Mouse (Mus musculus) limb, embryonic 14.5 days (tissue): ENCODE results near the gene Tbc1d10a. TPM values are rescaled to one million over a fixed set of nuclear protein-coding genes. Genes with fewer than 3 reads are reported as not detected.
A peak's percentile ranks its signal among the peaks of the same experiment; 100 is the strongest.

Experiments
- ATAC-seq: fragments of 200-750 bp; cut with Nextera tagmentation; 2 replicates; pipeline ENCODE4 v1.8.0; 2017; ENCODE audit warnings: low read depth, moderate number of reproducible peaks, moderate TSS enrichment; ENCODE audit not compliant: low FRiP score
- DNase-seq: peaks from one replicate; pipeline ENCODE4 v3.0.0-alpha.2; 2015; ENCODE audit warnings: low spot score
- H3K27ac ChIP-seq: fragments of 300-500 bp; sonication (generic); replicated peaks from 2 replicates; pipeline ENCODE4 v1.5.1; 2014; ENCODE audit warnings: low read depth, mild to moderate bottlenecking, low read length, moderate library complexity, mixed read lengths
- H3K27me3 ChIP-seq: fragments of 300-500 bp; sonication (generic); 2 replicates; pipeline ENCODE4 v1.6.1; 2014; ENCODE audit warnings: low read length, mixed read lengths; ENCODE audit not compliant: control insufficient read depth, insufficient read depth
- H3K36me3 ChIP-seq: fragments of 300-500 bp; sonication (generic); 2 replicates; pipeline ENCODE4 v1.6.1; 2014; ENCODE audit warnings: mild to moderate bottlenecking, low read length, moderate library complexity, mixed read lengths; ENCODE audit not compliant: control insufficient read depth, insufficient read depth
- H3K4me1 ChIP-seq: fragments of 300-500 bp; sonication (generic); 2 replicates; pipeline ENCODE4 v1.6.1; 2014; ENCODE audit warnings: antibody characterized with exemption, low read length, mixed read lengths; ENCODE audit not compliant: control insufficient read depth, insufficient read depth
- H3K4me2 ChIP-seq: fragments of 300-500 bp; sonication (generic); replicated peaks from 2 replicates; pipeline ENCODE4 v1.6.1; 2014; ENCODE audit warnings: low read depth, mild to moderate bottlenecking, low read length, moderate library complexity; ENCODE audit not compliant: severe bottlenecking
- H3K4me3 ChIP-seq: fragments of 300-500 bp; sonication (generic); replicated peaks from 2 replicates; pipeline ENCODE4 v1.5.1; 2014; ENCODE audit warnings: low read length
- H3K9ac ChIP-seq: fragments of 300-500 bp; sonication (generic); 2 replicates; pipeline ENCODE4 v1.6.1; 2014; ENCODE audit warnings: mild to moderate bottlenecking, low read depth, low read length, moderate library complexity; ENCODE audit not compliant: severe bottlenecking
- H3K9me3 ChIP-seq: fragments of 300-500 bp; sonication (generic); 2 replicates; pipeline ENCODE4 v1.6.1; 2016; ENCODE audit warnings: low read length; ENCODE audit not compliant: control insufficient read depth
- POLR2A ChIP-seq: fragments of 200-500 bp; IDR thresholded peaks from 2 replicates; pipeline ENCODE4 v1.8.0; 2012; ENCODE audit warnings: inconsistent platforms, mild to moderate bottlenecking, moderate library complexity, borderline replicate concordance; ENCODE audit not compliant: insufficient read depth, insufficient read length; ENCODE audit errors: extremely low read depth
- WGBS: fragments of 180-500 bp; shearing (Covaris S2); extraction: QIAGEN DNeasy Blood & Tissue Kit; methylation state at CpG from one replicate; pipeline ENCODE4 v1.1.7; 2014; 5-methylcytosine and 5-hydroxymethylcytosine counted together
- polyA plus RNA-seq, 2 experiments: library from polyadenylated mRNA; depleted of rRNA in 1 of 2; stranded (reverse) in 1 of 2; unstranded in 1 of 2; fragments of >200 nt; fragmentation: Nextera tagmentation in 1 of 2; extraction: Ambion mirVana in 1 of 2; gene quantifications; 2 replicates each; pipeline versions ENCODE4 v1.2.1 to v1.2.3; 2012 to 2014

Tbc1d10a gene
- polyA plus RNA-seq, 2 experiments, result 38.8 to 66.3 TPM

GRCm38 (mm10) chr11:4260463-4261187, 74.0 kb downstream of the Tbc1d10a start:
- TF ChIP-seq POLR2A, result no peak
- Histone ChIP-seq H3K9me3 (no peaks in the 10 kb centered on the region), H3K36me3 (no peaks in the 10 kb centered on the region), H3K4me3 (no peak overlapping the region), H3K27me3 (peaks cover 8% of the 10 kb centered on the region; the same call in 1 of the 2 replicates), H3K9ac (0 out of 2 replicates have a peak overlapping the region, but pooled peaks have one; percentile 7), H3K4me2 (peak overlapping the region; percentile 15; the same call in 1 of the 2 replicates), H3K27ac (no peak overlapping the region), H3K4me1 (peaks cover 40% of the 10 kb centered on the region)
- no peak; the same call in 1 of the 2 replicates for ATAC-seq
- peak; percentile 52 for DNase-seq
- WGBS, result 27% methylated on average over 14 of the region's 14 CpGs

DNA sequence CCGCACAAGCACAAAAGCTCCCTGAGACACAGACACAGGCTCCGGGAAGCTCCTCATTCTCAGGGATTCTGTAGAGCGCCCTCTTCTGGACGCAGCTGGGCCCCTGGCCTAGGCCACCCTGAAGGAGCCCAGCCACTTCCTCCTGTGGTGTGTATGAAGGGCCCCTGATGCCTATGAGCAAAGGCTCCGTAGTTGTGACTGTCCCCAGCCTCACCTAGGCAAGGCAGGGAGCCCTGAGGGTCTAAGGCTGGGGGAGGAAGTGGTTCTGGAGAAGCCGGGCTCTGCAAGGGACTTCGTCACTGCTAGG, 74.6 kb downstream of the Tbc1d10a start:
- no peak for TF ChIP-seq POLR2A
- H3K9ac ChIP-seq, result 0 out of 2 replicates have a peak overlapping the region, but pooled peaks have one; percentile 7
- no peak overlapping the region for H3K4me3 ChIP-seq
- DNase-seq (no peak), ATAC-seq (no peak)
- H3K4me1 ChIP-seq, result peaks cover 40% of the 10 kb centered on the region
- no peaks in the 10 kb centered on the region for H3K9me3 ChIP-seq
- peaks cover 13% of the 10 kb centered on the region; the same call in 1 of the 2 replicates for H3K27me3 ChIP-seq
- no peaks in the 10 kb centered on the region for H3K36me3 ChIP-seq
- no peak overlapping the region for H3K4me2 ChIP-seq
- no peak overlapping the region for H3K27ac ChIP-seq
- WGBS, result 57% methylated on average over 7 of the region's 7 CpGs

GRCm38 (mm10) chr11:4261969-4262368, 75.4 kb downstream of the Tbc1d10a start:
- Histone ChIP-seq H3K36me3 (no peaks in the 10 kb centered on the region), H3K9ac (no peak overlapping the region), H3K4me1 (peaks cover 40% of the 10 kb centered on the region), H3K4me3 (no peak overlapping the region), H3K4me2 (no peak overlapping the region), H3K27ac (no peak overlapping the region), H3K27me3 (peaks cover 19% of the 10 kb centered on the region), H3K9me3 (no peaks in the 10 kb centered on the region)
- 19% methylated on average over 5 of the region's 5 CpGs for WGBS
- ATAC-seq, result no peak
- peak; percentile 57 for DNase-seq
- no peak for TF ChIP-seq POLR2A

DNA sequence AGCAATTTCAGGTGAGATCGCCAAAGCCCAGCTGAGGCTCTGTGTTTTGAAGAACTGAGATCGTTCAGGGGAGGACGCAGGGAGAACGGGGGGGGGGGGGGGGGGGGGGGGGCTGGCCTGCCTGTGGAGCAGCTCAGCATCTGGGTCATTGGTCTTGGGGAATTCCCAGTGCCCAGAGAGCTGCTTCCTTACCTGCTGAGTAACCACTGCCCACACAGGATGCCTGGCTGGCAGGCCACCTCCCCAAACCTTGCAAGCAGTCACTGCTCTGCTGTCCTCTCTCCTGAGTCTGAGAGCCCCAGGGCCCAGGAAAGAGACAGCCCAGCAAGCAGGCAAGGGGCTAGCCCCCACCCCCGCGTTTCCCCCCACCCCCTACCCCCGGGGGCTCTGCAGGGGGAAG, 76.3 kb downstream of the Tbc1d10a start:
- Histone ChIP-seq H3K4me2 (no peak overlapping the region), H3K4me1 (peaks cover 40% of the 10 kb centered on the region), H3K27ac (no peak overlapping the region), H3K9me3 (no peaks in the 10 kb centered on the region), H3K27me3 (peaks cover 28% of the 10 kb centered on the region), H3K4me3 (no peak overlapping the region), H3K9ac (no peak overlapping the region), H3K36me3 (no peaks in the 10 kb centered on the region)
- no peak for TF ChIP-seq POLR2A
- DNase-seq, result no peak
- 23% methylated on average over 6 of the region's 7 CpGs for WGBS
- ATAC-seq, result no peak

DNA sequence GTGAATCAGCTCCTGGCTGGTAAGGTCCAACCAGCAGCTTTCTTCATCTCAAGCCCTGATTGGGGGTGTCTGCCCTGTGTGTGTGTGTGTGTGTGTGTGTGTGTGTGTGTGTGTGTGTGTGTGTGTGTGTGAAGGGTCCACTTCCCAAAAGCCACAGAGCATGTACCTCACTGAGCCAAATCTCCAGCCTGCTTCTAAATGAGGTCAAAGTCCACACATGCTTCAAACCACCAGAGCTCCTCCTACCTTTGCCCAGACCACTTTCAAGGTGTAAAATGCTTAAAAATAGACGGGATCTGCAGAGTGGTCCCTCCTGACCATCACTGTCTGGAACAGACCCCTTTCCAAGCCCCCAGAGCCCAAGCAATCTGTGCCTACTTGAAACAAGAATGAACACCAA, 76.7 kb downstream of the Tbc1d10a start:
- ATAC-seq, result no peak
- no peaks in the 10 kb centered on the region for H3K36me3 ChIP-seq
- H3K9me3 ChIP-seq, result no peaks in the 10 kb centered on the region
- H3K27ac ChIP-seq, result no peak overlapping the region
- DNase-seq, result no peak
- peaks cover 40% of the 10 kb centered on the region for H3K4me1 ChIP-seq
- peaks cover 32% of the 10 kb centered on the region for H3K27me3 ChIP-seq
- 29% methylated on average over 1 of the region's 1 CpGs for WGBS
- TF ChIP-seq POLR2A, result no peak
- no peak overlapping the region for H3K4me3 ChIP-seq
- H3K4me2 ChIP-seq, result no peak overlapping the region
- H3K9ac ChIP-seq, result no peak overlapping the region
